In genomic region chr4:116876995-116877728, GRCm38 (mm10) we compare ENCODE assay signal across 8 mouse cellular contexts. TPM values are rescaled to one million over a fixed set of nuclear protein-coding genes. Genes with fewer than 3 reads are reported as not detected.
DNase-seq lines count a peak whose midpoint lies in the region; ATAC-seq and TF ChIP-seq lines count a peak whose summit lies in the region.

Zswim5 (plus strand) TSS chr4:116877376.

- no peaks in the 10 kb centered on the region for H3K9me3 ChIP-seq in E14TG2a.4 (ENCODE audit: low read length)
- H3K9me3 ChIP-seq in forebrain, embryonic 12.5 days: no peaks in the 10 kb centered on the region
- H3K9me3 ChIP-seq in heart, embryonic 15.5 days (replicated peaks): no peaks in the 10 kb centered on the region
- no peaks in the 10 kb centered on the region for H3K9me3 ChIP-seq in liver, embryonic 12.5 days (replicated peaks)

- no peaks in the 10 kb centered on the region for H3K36me3 ChIP-seq in E14TG2a.4 (ENCODE audit: insufficient read depth, low read length)
- H3K36me3 ChIP-seq in forebrain, embryonic 12.5 days (replicated peaks): no peaks in the 10 kb centered on the region
- no peaks in the 10 kb centered on the region for H3K36me3 ChIP-seq in heart, embryonic 15.5 days
- no peaks in the 10 kb centered on the region for H3K36me3 ChIP-seq in liver, embryonic 12.5 days

- H3K4me2 ChIP-seq in forebrain, embryonic 12.5 days: peak within 1 kb of the TSS; percentile 71
- peak within 1 kb of the TSS; percentile 98 for H3K4me2 ChIP-seq in heart, embryonic 15.5 days
- peak within 1 kb of the TSS; percentile 94 for H3K4me2 ChIP-seq in liver, embryonic 12.5 days

- TF ChIP-seq CTCF in E14TG2a.4 (conservative IDR thresholded peaks at IDR 0.05; ENCODE audit: low read length): no peak

- peaks cover 14% of the 10 kb centered on the region for H3K4me1 ChIP-seq in E14TG2a.4 (replicated peaks; ENCODE audit: low read depth, low read length)
- H3K4me1 ChIP-seq in brown adipose tissue, adult 24 weeks (ENCODE audit: control insufficient read depth, insufficient read depth, insufficient read length, low read length): no peaks in the 10 kb centered on the region
- peaks cover 7% of the 10 kb centered on the region; the same call in 1 of the 2 replicates for H3K4me1 ChIP-seq in forebrain, embryonic 12.5 days
- H3K4me1 ChIP-seq in heart, embryonic 15.5 days (replicated peaks): peaks cover 11% of the 10 kb centered on the region; the same call in 1 of the 2 replicates
- H3K4me1 ChIP-seq in liver, embryonic 12.5 days: peaks cover 17% of the 10 kb centered on the region; the same call in 1 of the 2 replicates

- WGBS in forebrain, embryonic 12.5 days: under 1% methylated on average over 99 of the region's 104 CpGs
- WGBS in heart, embryonic 15.5 days: under 1% methylated on average over 92 of the region's 104 CpGs
- under 1% methylated on average over 97 of the region's 104 CpGs for WGBS in liver, embryonic 12.5 days (ENCODE audit: insufficient replicate concordance)

- peak; percentile 93 for ATAC-seq in forebrain, embryonic 12.5 days (ENCODE audit: low FRiP score)
- ATAC-seq in heart, embryonic 15.5 days (replicated peaks; ENCODE audit: insufficient number of reproducible peaks, insufficient read depth, low FRiP score, low read depth): peak; percentile 91
- peak; percentile 68; the same call in 1 of the 2 replicates for ATAC-seq in liver, embryonic 12.5 days

- DNase-seq in kidney, postnatal 14 days: peak; percentile 86
- DNase-seq in neural tube, embryonic 10.5 days (ENCODE audit: extremely low spot score, low spot score): peak; percentile 86
- DNase-seq in telencephalon, adult 2 months (ENCODE audit: low read depth, low spot score): peak; percentile 33

- H3K27ac ChIP-seq in brown adipose tissue, adult 24 weeks (replicated peaks; ENCODE audit: low read depth, low read length): 0 out of 2 replicates have a peak within 1 kb of the TSS, but pooled peaks have one; percentile 41
- H3K27ac ChIP-seq in forebrain, embryonic 12.5 days: peak within 1 kb of the TSS; percentile 99
- peak within 1 kb of the TSS; percentile 88 for H3K27ac ChIP-seq in heart, embryonic 15.5 days
- no peak within 1 kb of the TSS for H3K27ac ChIP-seq in liver, embryonic 12.5 days

- H3K4me3 ChIP-seq in E14TG2a.4 (replicated peaks; ENCODE audit: low read length): peak within 1 kb of the TSS; percentile 92
- peak within 1 kb of the TSS; percentile 90 for H3K4me3 ChIP-seq in brown adipose tissue, adult 24 weeks (ENCODE audit: insufficient read depth, low read depth, low read length)
- H3K4me3 ChIP-seq in forebrain, embryonic 12.5 days (replicated peaks): peak within 1 kb of the TSS; percentile 70
- peak within 1 kb of the TSS; percentile 96 for H3K4me3 ChIP-seq in heart, embryonic 15.5 days
- H3K4me3 ChIP-seq in liver, embryonic 12.5 days: peak within 1 kb of the TSS; percentile 68

- H3K27me3 ChIP-seq in E14TG2a.4 (ENCODE audit: insufficient read depth, low read length): peaks cover 24% of the 10 kb centered on the region
- H3K27me3 ChIP-seq in forebrain, embryonic 12.5 days: peaks cover 5% of the 10 kb centered on the region; the same call in 1 of the 2 replicates
- peaks cover 7% of the 10 kb centered on the region; the same call in 1 of the 2 replicates for H3K27me3 ChIP-seq in heart, embryonic 15.5 days
- peaks cover 58% of the 10 kb centered on the region for H3K27me3 ChIP-seq in liver, embryonic 12.5 days (replicated peaks)

- peak within 1 kb of the TSS; percentile 85 for H3K9ac ChIP-seq in forebrain, embryonic 12.5 days
- peak within 1 kb of the TSS; percentile 79 for H3K9ac ChIP-seq in heart, embryonic 15.5 days
- peak within 1 kb of the TSS; percentile 57 for H3K9ac ChIP-seq in liver, embryonic 12.5 days

RNA-seq across cellular contexts. Expression of gene Zswim5, which starts in this region (rescaled TPM):
- 0.79 and 1.2 TPM in 2 replicates for polyA plus RNA-seq in brown adipose tissue, adult 24 weeks (2012; ENCODE audit: insufficient read depth, insufficient read length, missing spikeins)
- polyA plus RNA-seq in forebrain, embryonic 12.5 days (2016; fragmentation: Nextera tagmentation; extraction: Ambion mirVana): 12.0 and 13.3 TPM in 2 replicates
- polyA plus RNA-seq in heart, embryonic 15.5 days (2015; fragmentation: Nextera tagmentation; extraction: Ambion mirVana): 0.42 and 0.60 TPM in 2 replicates
- polyA plus RNA-seq in liver, embryonic 12.5 days (2016; fragmentation: Nextera tagmentation; extraction: Ambion mirVana): 0.10 and 0.15 TPM in 2 replicates

Comparison
In these comparisons a context has a peak if more than half of its experiments do, and no peak if none do; other contexts are left out.
1. Peak in ATAC-seq, H3K4me3 ChIP-seq, H3K27ac ChIP-seq, H3K9ac ChIP-seq and H3K4me2 ChIP-seq in heart, embryonic 15.5 days; RNA of the gene not detected or under 1 TPM.
2. Peak in ATAC-seq, H3K4me3 ChIP-seq, H3K9ac ChIP-seq and H3K4me2 ChIP-seq in liver, embryonic 12.5 days; RNA of the gene not detected or under 1 TPM.
3. DNase-seq: peak in every context shown above with its lines; median percentile 86 in kidney, postnatal 14 days; 86 in neural tube, embryonic 10.5 days; 33 in telencephalon, adult 2 months.